Mouse (Mus musculus) thymus, postnatal 4 days (tissue): ENCODE data around the gene Ppib.
A peak's percentile ranks its signal among the peaks of the same experiment; 100 is the strongest.

ENCODE experiments used
- DNase-seq: peaks from one replicate; pipeline ENCODE4 v3.0.0; 2021

Gene Ppib

DNA sequence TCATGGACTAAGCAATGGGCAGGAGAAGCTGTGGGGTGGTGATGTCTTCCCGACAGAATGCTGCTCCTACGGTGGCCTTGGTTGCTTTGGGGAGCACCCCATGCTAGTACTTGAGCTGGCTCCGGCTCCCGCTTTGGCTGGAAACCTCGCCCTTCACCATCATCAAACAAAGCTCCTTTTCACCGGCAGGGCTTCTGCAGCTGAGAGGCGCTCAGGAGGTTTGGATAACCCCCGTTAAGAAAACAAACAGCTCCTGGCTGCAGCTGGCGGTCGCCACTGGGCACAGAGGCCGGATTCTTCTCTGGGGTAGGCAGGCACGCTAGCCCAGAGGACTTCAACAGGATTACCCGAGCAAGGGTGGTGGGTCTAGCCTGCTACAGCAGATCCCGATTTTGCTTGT is 18.5 kb downstream of the Ppib start:
- no peak for DNase-seq

DNA sequence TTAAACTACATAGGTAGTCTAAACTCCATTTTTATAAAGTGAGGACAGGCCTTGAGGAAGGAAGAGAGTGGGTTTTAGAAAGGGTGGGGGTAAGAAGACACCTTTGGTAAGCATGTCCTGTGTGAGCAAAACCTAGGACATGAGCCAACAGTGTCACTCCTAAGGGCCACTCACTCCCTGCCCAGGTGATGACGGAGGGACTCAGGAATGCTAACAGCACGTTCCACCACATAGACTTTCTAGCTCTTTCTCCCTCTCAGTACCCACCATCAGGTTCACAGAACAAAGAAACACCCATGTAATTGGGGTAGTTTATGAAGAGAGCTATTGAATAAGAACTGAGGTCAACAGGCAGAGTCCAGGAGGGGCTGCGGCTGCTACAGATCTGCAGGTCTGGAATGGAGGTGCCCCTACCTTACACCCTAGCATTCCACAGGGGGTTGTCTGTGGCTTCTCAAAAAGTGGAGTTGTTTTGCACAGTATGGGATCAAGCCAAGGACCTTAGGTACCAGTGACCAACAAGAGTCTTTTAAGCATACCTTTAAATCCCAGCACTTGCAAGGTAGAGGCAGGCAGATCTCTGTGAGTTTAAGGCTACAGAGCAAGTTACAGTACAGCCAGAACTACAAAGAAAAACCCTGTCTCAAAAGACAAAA is 20.9 kb downstream of the Ppib start:
- no peak for DNase-seq

- DNase-seq: no peak
Measured at GRCm38 (mm10) chr9:66081999-66082398, 22.0 kb downstream of the Ppib start.

DNA sequence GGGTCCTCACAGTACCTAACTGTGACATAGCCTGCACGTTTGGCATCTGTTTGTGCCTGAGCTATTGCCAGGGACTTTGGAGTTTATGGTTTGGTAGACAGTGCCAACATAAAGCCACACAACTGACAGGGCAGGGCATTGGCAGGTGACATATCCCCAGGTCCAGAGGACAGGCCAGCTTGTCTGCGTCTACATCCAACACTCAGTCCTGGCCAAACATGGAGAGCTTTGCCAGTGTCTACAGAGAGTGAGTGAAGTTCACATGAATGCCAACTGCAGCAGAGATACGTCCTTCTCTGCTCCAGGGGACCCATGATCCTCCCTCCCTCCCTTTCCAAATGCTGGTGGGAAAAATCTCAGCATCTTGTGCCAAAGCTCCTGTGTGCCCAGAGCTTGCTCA is 24.1 kb downstream of the Ppib start:
- no peak for DNase-seq

GRCm38 (mm10) chr9:66087062-66087461 is 27.0 kb downstream of the Ppib start:
- DNase-seq: no peak

DNA sequence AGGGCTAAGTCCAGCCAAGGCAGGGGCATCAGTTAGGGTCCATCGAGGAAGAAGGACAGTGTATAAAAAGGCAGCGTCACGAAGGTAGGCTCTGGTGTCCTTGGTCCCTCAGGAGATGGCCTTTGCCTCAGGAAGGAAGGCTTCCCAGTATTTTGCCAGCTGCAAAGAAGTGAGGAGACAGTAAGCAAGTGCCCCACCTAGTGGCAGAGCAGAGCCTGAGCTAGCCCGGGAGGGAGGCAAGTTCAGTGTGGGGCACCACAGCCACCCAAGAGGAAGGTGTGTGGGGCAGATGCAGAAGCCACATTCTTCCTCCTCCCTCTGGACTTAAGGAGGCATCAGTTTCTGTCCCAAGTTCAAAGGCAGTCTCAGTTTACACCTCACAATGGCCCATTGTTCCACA is 28.4 kb downstream of the Ppib start:
- peak; percentile 78 for DNase-seq

GRCm38 (mm10) chr9:66090593-66091244 is 30.7 kb downstream of the Ppib start:
- no peak for DNase-seq

DNA sequence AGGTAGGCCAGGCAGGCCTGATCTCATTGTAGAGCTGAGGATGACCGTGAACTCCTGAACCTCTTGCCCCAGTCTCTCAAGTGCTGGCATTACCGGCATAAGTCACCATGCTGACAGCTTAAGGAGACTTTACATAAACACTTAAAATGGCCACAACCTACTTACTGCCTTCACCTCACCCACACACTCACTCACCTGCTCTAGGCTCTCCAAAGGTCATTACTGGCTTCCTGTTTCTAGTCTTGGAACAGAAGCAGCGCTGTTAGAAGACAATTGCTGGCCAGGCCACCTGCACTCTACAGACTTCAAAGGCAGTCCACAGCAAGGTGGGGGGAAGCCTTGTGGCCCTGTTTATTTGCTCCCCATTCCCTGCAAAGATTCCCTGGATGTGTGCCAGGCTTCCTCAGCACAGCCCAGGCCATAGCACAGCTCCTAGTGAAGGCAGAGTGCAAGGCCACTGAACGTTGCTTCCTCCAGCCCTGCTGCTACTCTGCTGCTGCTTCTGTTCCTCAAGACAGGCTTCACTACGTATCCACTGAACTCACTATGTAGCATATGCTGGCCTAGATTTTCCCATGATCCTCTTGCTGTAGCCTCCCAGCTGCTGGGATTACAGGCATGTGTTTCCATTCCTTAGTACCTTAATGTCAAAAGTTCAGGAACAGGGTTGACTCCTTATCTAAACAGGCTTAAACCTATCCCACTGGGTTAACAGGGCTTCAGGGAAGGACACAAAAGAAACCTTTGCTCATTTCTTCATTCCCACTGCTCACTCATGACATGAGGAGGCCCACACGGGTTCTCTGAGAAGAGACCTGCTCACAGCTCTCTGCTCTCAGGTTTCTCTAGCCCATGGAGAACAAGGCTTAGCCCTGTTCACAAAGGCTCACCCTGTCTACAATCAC is 31.6 kb downstream of the Ppib start:
- peak; percentile 17 for DNase-seq

DNA sequence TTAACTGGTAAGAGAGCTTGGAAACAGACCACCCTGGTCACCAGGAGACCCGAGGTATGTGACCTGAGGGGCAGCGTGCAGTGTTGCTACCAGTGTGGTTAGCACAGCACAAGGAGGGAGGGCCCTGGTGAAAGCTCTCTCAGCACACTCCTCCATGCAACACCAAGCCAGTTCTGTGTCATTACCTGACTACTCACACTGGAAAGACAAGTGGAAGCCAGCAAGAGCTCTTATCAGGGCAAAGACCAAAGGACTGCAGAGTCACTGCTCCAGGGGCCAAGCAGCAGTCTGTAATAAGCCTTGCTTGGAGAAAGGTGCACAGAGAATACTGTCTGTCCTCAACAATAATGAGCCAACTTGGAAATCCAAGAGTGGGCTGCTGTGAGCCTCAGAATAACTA is 32.6 kb downstream of the Ppib start:
- DNase-seq: no peak

DNA sequence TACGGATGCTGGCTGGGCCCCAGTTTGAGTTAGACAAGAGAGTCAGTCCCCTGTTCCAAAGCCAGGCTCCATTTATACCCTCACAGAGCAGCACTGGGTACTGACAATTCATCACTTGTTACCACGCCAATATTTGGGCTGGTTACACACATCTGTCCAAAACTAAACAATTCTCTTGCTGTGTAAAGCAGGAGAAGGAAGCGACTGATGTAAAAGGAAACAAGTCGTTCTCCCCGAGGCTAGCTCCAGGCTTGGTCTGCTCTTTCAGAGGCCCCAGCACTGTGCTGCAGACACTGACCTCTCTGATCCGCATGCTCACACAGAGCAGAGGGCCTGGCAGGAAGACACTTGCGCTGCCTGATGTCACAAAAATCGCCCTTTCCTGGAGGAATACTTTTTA is 41.6 kb downstream of the Ppib start:
- no peak for DNase-seq

DNA sequence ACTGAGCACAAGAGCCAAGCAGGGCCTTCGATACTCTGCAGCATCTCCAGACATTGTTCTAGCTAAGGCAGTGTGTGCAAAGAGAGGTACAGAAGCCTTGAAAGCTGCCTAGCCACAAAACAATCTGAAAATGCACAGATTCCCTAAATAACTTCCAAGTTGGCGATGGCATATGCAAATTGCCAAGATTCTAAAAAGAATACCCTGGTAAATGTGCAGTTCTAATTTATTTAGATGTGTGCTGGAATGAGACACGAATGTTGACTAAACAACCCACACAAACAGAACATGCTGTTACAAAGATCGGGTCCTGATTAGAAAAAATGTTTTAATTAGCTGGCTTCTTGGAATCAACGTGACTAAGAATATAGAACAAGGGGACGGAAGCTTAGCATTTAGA is 42.6 kb downstream of the Ppib start:
- DNase-seq: no peak

GRCm38 (mm10) chr9:66104601-66105000 is 44.6 kb downstream of the Ppib start:
- DNase-seq: no peak

GRCm38 (mm10) chr9:66105168-66105567 is 45.1 kb downstream of the Ppib start:
- DNase-seq: no peak

DNA sequence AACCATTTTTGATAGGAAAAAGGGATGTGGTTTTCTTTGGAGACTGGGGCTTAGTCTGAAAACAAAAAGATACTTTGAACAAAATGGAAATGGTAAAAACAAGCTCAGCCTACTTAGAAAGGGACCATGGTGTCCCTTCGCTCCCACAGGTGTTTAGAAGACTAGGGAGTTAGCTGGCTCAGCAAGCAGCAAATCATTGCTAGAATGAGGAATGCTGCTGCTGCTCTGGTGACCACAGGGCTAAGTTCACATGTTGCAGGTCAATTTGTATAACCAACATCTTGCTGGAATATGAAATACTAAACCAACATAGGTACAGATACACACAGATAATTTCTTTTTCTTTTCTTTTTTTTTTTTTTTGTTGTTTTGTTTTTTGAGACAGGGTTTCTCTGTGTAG is 49.6 kb downstream of the Ppib start:
- DNase-seq: no peak

DNA sequence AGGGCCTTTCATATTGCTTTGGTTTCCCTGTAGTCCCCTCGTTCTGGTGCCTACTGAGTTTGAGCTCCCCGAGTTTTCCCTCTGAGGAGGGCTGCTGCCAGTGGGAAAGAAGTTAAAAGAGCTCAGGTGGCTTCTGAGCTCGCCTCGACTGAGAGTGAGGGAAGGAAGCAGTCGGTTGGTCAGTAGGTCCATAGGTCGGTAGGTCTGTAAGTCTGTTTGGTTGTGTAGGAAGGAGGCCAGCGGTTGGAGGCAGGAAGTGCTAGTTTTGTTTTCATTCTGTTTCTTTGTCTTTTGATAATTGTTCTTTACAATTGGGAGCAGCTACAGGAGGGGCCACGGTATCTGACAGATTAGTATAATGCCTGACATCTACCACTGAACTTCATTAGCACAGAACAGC is 50.1 kb downstream of the Ppib start:
- no peak for DNase-seq

- DNase-seq: no peak
Measured at GRCm38 (mm10) chr9:66110611-66111379, 50.8 kb downstream of the Ppib start.

DNA sequence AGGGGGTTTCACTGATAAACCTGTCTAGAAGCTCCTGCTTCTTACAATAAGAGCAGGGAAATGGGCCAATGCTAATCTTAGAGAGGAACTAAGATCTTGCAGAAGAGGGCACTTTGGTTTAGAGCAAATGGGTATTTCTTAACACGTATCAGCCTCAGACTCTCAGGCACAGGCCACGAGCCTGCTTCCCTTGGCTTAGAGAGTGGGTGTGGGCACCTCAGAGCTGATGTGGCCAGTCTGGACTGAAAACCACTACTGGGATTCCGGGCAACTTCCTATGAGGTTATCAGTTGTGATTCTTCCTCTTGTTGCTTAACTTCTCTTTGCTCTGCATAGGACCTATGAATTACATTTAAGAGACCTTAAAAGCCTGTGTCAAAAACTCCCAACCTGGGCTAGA is 54.3 kb downstream of the Ppib start:
- no peak for DNase-seq
